Mouse (Mus musculus) kidney, adult 2 months (tissue): ENCODE data around the gene Myoz1. TPM values are rescaled to one million over a fixed set of nuclear protein-coding genes. Genes with fewer than 3 reads are reported as not detected.

Source experiments
- DNase-seq: peaks from one replicate; pipeline ENCODE4 v3.0.0; 2021
- H3K27ac ChIP-seq: fragments of 200-500 bp; 2 replicates; pipeline ENCODE4 v1.5.1; 2012; ENCODE audit warnings: low read depth, low read length, control low read depth, inconsistent platforms; ENCODE audit not compliant: insufficient read depth
- H3K27me3 ChIP-seq: fragments of 200-500 bp; replicated peaks from 2 replicates; pipeline ENCODE4 v1.6.1; 2012; ENCODE audit warnings: mild to moderate bottlenecking, moderate library complexity, low read length, inconsistent platforms; ENCODE audit not compliant: control insufficient read depth, insufficient read depth
- H3K36me3 ChIP-seq: fragments of 200-500 bp; 2 replicates; pipeline ENCODE4 v1.6.1; 2012; ENCODE audit warnings: mild to moderate bottlenecking, moderate library complexity, low read length, inconsistent platforms; ENCODE audit not compliant: control insufficient read depth, insufficient read depth
- H3K4me1 ChIP-seq: fragments of 200-500 bp; 2 replicates; pipeline ENCODE4 v1.6.1; 2011; ENCODE audit warnings: low read length; ENCODE audit not compliant: control insufficient read depth, insufficient read depth
- H3K4me3 ChIP-seq: fragments of 200-500 bp; 2 replicates; pipeline ENCODE4 v1.5.1; 2011; ENCODE audit warnings: mild to moderate bottlenecking, low read depth, low read length, control low read depth; ENCODE audit not compliant: insufficient read depth
- CTCF ChIP-seq: fragments of 200-500 bp; conservative IDR thresholded peaks from 2 replicates; pipeline ENCODE4 v1.5.1; 2011; ENCODE audit warnings: low read depth, mild to moderate bottlenecking, control low read depth, low read length, moderate library complexity, mixed read lengths; ENCODE audit not compliant: insufficient read depth, insufficient read length
- POLR2A ChIP-seq: fragments of 200-500 bp; IDR thresholded peaks from one replicate; pipeline ENCODE4 v1.6.1; 2011; ENCODE audit warnings: low read depth, low read length, control low read depth
- WGBS: fragments of 180-500 bp; shearing (Covaris S2); methylation state at CpG from one replicate; pipeline ENCODE4 v1.1.7; 2018; 5-methylcytosine and 5-hydroxymethylcytosine counted together
- polyA plus RNA-seq: library from polyadenylated mRNA; depleted of rRNA; stranded (reverse); fragments of >200 nt; gene quantifications from 2 replicates; pipeline ENCODE4 v1.2.3, GENCODE M21; 2012

The Myoz1 gene
- polyA plus RNA-seq, 1 experiment, result 8.9 TPM

DNA sequence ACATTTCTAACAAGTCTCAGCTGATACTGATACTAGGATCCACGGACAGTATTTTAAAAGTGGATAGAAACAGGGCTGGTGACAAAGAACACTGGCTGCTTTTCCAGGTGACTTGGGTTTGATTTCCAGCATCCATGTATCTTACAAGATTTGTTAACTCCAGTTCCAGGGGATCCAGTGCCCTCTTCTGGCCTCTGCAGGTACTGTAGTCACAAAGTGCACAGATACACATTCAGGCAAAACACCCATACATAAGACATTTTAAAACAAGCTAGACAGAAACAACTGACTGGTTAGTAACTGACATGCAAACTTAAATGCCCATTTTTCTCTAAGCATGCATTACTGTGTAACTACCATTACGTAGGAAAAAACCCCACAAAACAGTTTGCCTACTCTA lies 16.6 kb upstream of the Myoz1 start:
- no peaks in the 10 kb centered on the region for H3K27me3 ChIP-seq
- 0 out of 2 replicates have a peak overlapping the region, but pooled peaks have one; percentile 70 for H3K27ac ChIP-seq
- TF ChIP-seq POLR2A, result no peak
- peak; percentile 46 for TF ChIP-seq CTCF
- DNase-seq, result peak; percentile 72
- peaks cover 7% of the 10 kb centered on the region; the same call in 1 of the 2 replicates for H3K4me1 ChIP-seq
- H3K36me3 ChIP-seq, result peaks cover 2% of the 10 kb centered on the region; the same call in 1 of the 2 replicates
- WGBS, result 96% methylated on average over 2 of the region's 2 CpGs
- H3K4me3 ChIP-seq, result no peak overlapping the region

DNA sequence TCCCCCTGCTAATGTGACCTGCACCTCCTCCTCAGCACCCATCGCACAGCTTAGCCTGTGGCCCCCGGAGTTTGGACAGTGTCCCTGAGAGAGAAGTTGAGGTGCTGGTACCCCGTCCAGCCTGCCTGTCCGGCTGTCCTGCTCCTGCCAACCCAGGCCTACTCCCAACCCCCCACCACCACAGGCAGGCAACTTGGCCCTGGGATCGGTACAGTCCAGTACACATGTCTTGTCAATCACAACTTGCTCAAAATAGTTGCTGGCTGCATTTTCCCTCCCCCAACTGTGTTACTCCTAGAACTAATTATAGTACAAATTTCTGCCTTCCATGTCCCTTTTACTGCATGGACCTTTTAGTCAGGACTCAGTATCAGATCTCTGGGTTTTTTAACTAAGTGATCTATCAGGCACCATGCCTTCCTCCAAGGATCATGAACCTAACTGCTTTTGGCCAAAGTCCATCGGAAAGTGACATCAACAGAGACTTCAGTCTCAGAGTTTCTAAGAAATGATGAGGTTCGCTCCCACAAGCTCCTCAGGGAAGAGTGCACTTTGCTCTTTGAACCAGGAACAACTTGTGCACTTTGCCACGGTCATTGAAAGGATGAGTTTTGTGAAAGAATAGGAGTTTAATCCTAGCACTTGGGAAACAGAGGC lies 11.9 kb upstream of the Myoz1 start, which contains the start of gene Synpo2l:
TSS of gene Synpo2l (minus strand) at position 201 of the 657 bp plus-strand sequence.
- 51% methylated on average over 8 of the region's 8 CpGs for WGBS
- peak; percentile 94 for DNase-seq
- no peak for TF ChIP-seq CTCF
- no peak for TF ChIP-seq POLR2A
- no peaks in the 10 kb centered on the region for H3K36me3 ChIP-seq
- peaks cover 4% of the 10 kb centered on the region; the same call in 1 of the 2 replicates for H3K4me1 ChIP-seq
- no peak within 1 kb of the TSS for H3K4me3 ChIP-seq
- H3K27ac ChIP-seq, result peak within 1 kb of the TSS; percentile 81
- no peaks in the 10 kb centered on the region for H3K27me3 ChIP-seq

DNA sequence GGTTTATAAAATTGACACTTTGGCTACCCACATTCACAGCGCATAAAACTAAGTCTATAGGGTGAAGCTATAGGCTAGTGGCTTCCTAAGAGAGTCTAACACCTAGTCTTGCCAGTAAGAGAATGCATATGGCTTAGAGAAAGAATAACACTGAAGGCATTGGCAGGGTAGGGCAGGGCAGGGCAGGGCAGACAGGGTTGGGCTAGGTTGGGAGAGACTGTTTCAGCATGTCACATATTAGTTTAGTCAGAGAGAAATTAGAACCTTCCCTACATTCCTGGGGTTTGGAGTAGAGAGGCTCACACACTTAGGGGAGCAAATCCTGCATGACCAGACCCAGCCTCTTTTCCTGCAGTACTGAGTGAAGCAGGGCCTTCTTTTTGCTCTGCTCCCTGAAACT lies 11.1 kb upstream of the Myoz1 start:
- H3K4me3 ChIP-seq, result no peak overlapping the region
- peak overlapping the region; percentile 8 for H3K27ac ChIP-seq
- WGBS, result 79% methylated on average over 1 of the region's 1 CpGs

DNA sequence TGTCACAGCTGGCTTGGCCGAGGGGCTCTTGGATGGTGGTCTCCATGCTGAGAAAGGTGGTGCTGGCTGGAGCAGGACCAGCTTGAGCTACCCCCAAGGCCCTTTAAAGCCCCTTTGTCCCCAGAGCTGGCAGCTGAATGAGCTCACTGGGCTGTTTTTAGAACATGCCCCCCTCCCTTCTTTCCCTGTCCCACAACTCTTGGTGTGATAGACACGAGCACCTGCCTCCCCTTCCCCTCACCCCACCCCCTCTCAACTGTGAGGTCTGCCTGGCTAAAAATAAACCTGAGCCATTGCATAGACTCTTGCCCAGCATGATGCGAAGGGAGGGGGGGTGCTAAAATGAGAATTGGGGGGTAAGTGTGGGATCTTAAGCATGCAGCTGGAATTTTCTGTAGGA lies 8.1 kb upstream of the Myoz1 start:
- 52% methylated on average over 3 of the region's 3 CpGs for WGBS
- TF ChIP-seq POLR2A (no peak), CTCF (no peak)
- H3K27ac ChIP-seq, result no peak overlapping the region
- H3K4me3 ChIP-seq, result no peak overlapping the region
- no peak for DNase-seq
- H3K4me1 ChIP-seq, result peaks cover 4% of the 10 kb centered on the region; the same call in 1 of the 2 replicates
- H3K36me3 ChIP-seq, result no peaks in the 10 kb centered on the region
- H3K27me3 ChIP-seq, result no peaks in the 10 kb centered on the region

More for the DNA sequence above, 11.1 kb upstream of the Myoz1 start:
- no peak for DNase-seq
- no peaks in the 10 kb centered on the region for H3K36me3 ChIP-seq
- no peaks in the 10 kb centered on the region for H3K27me3 ChIP-seq
- H3K4me1 ChIP-seq, result peaks cover 4% of the 10 kb centered on the region; the same call in 1 of the 2 replicates
- TF ChIP-seq POLR2A, result no peak

DNA sequence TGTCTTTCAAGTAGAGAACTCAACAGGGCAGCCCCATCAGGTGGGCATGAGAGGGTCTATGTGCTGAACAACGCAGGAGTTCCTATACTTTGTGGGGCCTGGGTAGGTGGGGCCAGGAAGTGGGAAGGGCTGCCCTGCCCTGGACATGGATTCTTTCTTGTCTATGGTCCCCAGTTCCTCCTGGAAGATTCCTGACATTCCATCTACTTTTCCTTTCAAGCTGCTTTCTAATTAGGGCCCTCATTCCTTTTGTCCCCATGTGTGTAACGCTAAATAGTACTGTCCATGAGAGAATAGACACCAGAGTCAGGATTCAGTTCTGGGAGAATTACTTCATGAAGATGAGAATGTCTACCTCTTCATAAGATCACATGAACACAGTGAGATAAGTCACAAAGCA lies 7.3 kb upstream of the Myoz1 start:
- DNase-seq, result no peak
- WGBS, result 64% methylated on average over 2 of the region's 2 CpGs

DNA sequence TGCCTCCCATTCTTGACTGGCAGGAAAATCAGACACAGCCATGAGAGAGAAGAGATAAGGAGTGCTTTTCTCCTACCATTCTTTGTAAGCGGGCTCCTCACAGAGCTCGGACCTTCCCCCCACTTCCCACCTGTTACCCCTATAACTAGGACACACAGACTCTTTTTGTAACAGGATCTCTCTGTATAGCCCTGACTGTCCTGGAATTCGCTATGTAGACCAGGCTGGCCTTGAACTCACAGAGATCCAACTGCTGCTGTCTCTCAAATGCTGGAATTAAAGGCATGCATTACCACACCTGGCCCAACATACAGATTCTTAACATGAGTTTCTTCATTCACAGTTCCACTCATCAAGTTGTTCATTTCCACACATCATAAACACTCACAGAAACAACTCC lies 6.4 kb upstream of the Myoz1 start:
- Histone ChIP-seq H3K4me3 (no peak overlapping the region), H3K27me3 (no peaks in the 10 kb centered on the region), H3K36me3 (no peaks in the 10 kb centered on the region), H3K4me1 (no peaks in the 10 kb centered on the region; the same call in 1 of the 2 replicates), H3K27ac (no peak overlapping the region)
- TF ChIP-seq POLR2A, result no peak
- no peak for TF ChIP-seq CTCF
- DNase-seq, result no peak
- WGBS, result 100% methylated on average over 3 of the region's 3 CpGs

More for the DNA sequence above, 7.3 kb upstream of the Myoz1 start:
- Histone ChIP-seq H3K4me1 (no peaks in the 10 kb centered on the region; the same call in 1 of the 2 replicates), H3K4me3 (no peak overlapping the region), H3K36me3 (no peaks in the 10 kb centered on the region), H3K27me3 (no peaks in the 10 kb centered on the region), H3K27ac (no peak overlapping the region)
- TF ChIP-seq CTCF, result no peak
- TF ChIP-seq POLR2A, result no peak

DNA sequence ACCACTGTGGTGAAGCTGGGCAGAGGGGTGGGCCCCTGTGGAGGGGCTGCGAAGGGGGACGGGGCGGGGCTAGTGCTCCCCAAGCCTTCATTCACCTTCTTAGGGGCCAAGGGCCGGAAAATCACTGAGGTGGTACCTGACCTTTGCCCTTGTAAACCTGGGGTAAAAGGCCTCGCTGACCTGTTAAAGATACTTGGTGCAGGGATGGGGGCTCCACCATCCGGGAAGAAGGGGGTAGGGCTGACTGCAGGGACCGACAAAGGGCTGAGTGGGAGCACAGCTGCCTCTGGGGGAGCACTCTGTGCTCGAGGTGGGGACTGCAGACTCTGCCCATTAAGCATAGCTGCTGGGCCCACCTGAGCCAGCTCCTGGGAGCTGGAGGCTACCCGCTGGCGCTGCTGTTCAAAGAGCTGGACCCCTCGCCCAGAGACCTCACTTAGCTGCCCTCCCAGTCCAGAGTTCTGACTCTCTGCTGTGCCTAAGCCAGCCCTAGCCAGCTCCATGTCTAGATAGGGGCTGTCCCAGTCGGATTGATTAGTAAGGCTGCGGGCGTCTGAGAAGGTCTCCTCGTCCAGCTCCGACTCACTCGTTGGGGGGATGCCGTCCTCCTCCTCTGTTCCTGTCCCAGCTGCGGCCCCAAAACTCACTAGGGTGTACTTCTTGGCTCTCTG lies 5.5 kb upstream of the Myoz1 start:
- 31% methylated on average over 18 of the region's 19 CpGs for WGBS
- Histone ChIP-seq H3K4me3 (peak overlapping the region; percentile 55), H3K36me3 (no peaks in the 10 kb centered on the region), H3K4me1 (no peaks in the 10 kb centered on the region), H3K27me3 (no peaks in the 10 kb centered on the region), H3K27ac (peak overlapping the region; percentile 49)
- no peak for TF ChIP-seq POLR2A
- no peak for TF ChIP-seq CTCF
- DNase-seq, result peak; percentile 74
